In the genomic region with DNA sequence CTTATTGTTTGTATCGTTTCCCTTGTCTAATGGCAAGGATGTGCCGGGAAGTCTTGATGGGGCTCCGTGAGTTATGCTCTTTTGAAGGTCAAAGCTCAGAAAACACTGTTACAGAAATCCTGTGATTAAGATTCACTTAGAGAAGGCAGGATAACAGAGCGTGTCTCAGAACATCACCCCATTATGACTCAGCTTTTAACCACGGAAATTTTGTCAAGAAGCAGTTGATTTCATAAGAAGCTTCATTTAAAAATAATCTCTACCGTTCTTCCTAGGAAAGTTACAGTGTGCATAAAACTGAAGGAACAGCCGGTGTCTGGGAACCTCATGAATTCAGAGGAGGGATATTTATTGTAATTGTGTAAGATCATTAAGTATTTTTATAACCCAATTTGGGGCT, we compare ENCODE assay signal across 19 mouse cellular contexts.
DNase-seq lines count a peak whose midpoint lies in the region; ATAC-seq and TF ChIP-seq lines count a peak whose summit lies in the region.
"Had no signal": no experiment of that assay in that cellular context is flagged by ENCODE, and none has a peak within 500 bp of the region (broad histone marks: within the 10 kb centered on the region; RNA-seq: fewer than 3 reads in every experiment).

No protein-coding gene starts in this region.

- peak; percentile 29 to 71 for DNase-seq in frontal cortex, adult 2 months (ENCODE audit: extremely low spot score in 1 of 2, low spot score in 1 of 2)
- DNase-seq in frontal cortex, postnatal 10 days (ENCODE audit: low spot score in 2 of 2): no peak
- DNase-seq in 3134 (ENCODE audit: extremely low read depth, insufficient read length, low spot score): peak; percentile 37
- peak; percentile 38 for DNase-seq in CH12.LX (ENCODE audit: extremely low read depth)
- DNase-seq in heart, adult 18-20 months: no peak
- no peak for DNase-seq in cerebellum, adult 18-20 months
- DNase-seq: adrenal gland, adult 8-10 months; cerebellum, postnatal 10 days; gastrocnemius, postnatal 14 days; kidney, postnatal 25 days; liver, embryonic 13.5 days; lung, adult 2 months; lung, postnatal 36 days; thymus, adult 18-20 months had no signal

- no peak for TF ChIP-seq RAD21 in CH12.LX (IDR thresholded peaks at IDR 0.05; ENCODE audit: low read depth, low read length)

- no peak overlapping the region for H3K9ac ChIP-seq in CH12.LX (ENCODE audit: insufficient read depth, low read depth)
- no peak overlapping the region for H3K9ac ChIP-seq in forebrain, embryonic 12.5 days
- H3K9ac ChIP-seq: hindbrain, embryonic 12.5 days; liver, embryonic 13.5 days had no signal

- H3K9me3 ChIP-seq in CH12.LX (replicated peaks; ENCODE audit: low read length): no peaks in the 10 kb centered on the region
- no peaks in the 10 kb centered on the region for H3K9me3 ChIP-seq in forebrain, embryonic 12.5 days
- H3K9me3 ChIP-seq: hindbrain, embryonic 12.5 days; liver, embryonic 13.5 days had no signal

- peaks cover 0 to 31% of the 10 kb centered on the region in 2 experiments; a peak in 2 of 4 replicates for H3K4me1 ChIP-seq in CH12.LX (ENCODE audit: control insufficient read depth in 1 of 2, insufficient read depth in 2 of 2)
- peaks cover 3% of the 10 kb centered on the region; the same call in 1 of the 2 replicates for H3K4me1 ChIP-seq in cortical plate, adult 2 months (ENCODE audit: control insufficient read depth, insufficient read depth, low read length)
- H3K4me1 ChIP-seq in forebrain, embryonic 12.5 days: no peaks in the 10 kb centered on the region
- H3K4me1 ChIP-seq: hindbrain, embryonic 12.5 days; liver, embryonic 13.5 days had no signal

- no peak overlapping the region for H3K4me3 ChIP-seq in CH12.LX (replicated peaks in 1 of 3; ENCODE audit: low read depth in 2 of 3, low read length in 2 of 3, poor library complexity in 1 of 3)
- no peak overlapping the region for H3K4me3 ChIP-seq in cortical plate, adult 2 months (ENCODE audit: insufficient read depth, low read length)
- no peak overlapping the region for H3K4me3 ChIP-seq in forebrain, embryonic 12.5 days (replicated peaks)
- H3K4me3 ChIP-seq: hindbrain, embryonic 12.5 days; liver, embryonic 13.5 days had no signal

- no peaks in the 10 kb centered on the region for H3K79me2 ChIP-seq in CH12.LX (replicated peaks; ENCODE audit: control insufficient read depth, extremely low read depth, insufficient read depth, poor library complexity, severe bottlenecking)

- TF ChIP-seq EP300 in CH12.LX (IDR thresholded peaks at IDR 0.05; ENCODE audit: low read length): peak; percentile 85

- no peaks in the 10 kb centered on the region for H3K27me3 ChIP-seq in CH12.LX (replicated peaks)
- H3K27me3 ChIP-seq in forebrain, embryonic 12.5 days: no peaks in the 10 kb centered on the region
- H3K27me3 ChIP-seq: hindbrain, embryonic 12.5 days; liver, embryonic 13.5 days had no signal

- no peak for TF ChIP-seq POLR2A in CH12.LX (IDR thresholded peaks at IDR 0.05; ENCODE audit: low read depth, low read length)
- TF ChIP-seq POLR2A in cortical plate, adult 2 months (IDR thresholded peaks at IDR 0.05; ENCODE audit: extremely low read depth, insufficient read depth, low read length): no peak

- no peak overlapping the region for H3K4me2 ChIP-seq in CH12.LX (ENCODE audit: insufficient read depth, low read depth, poor library complexity, severe bottlenecking)
- no peak overlapping the region for H3K4me2 ChIP-seq in forebrain, embryonic 12.5 days
- H3K4me2 ChIP-seq: hindbrain, embryonic 12.5 days; liver, embryonic 13.5 days had no signal

- WGBS in forebrain, embryonic 12.5 days: 90% methylated on average over 7 of the region's 7 CpGs

- H3K36me3 ChIP-seq in CH12.LX (replicated peaks in 1 of 2; ENCODE audit: control insufficient read depth in 1 of 2, insufficient read depth in 1 of 2, low read length in 1 of 2): no peaks in the 10 kb centered on the region
- H3K36me3 ChIP-seq in forebrain, embryonic 12.5 days (replicated peaks): no peaks in the 10 kb centered on the region
- H3K36me3 ChIP-seq: liver, embryonic 13.5 days had no signal

- in situ Hi-C loops in CH12.LX (cut with MboI; ENCODE audit: low pct_ligation_motif_present, low pct_unique_long_range_greater_than_20kb, low sequenced_read_pairs): no loop called here

- ATAC-seq in forebrain, embryonic 12.5 days (ENCODE audit: low FRiP score): no peak
- ATAC-seq: intestine, postnatal 0 days; midbrain, embryonic 16.5 days had no signal

- dilution Hi-C loops in CH12.LX (cut with MboI; ENCODE audit: extremely low pct_ligation_motif_present, extremely low pct_unique_long_range_greater_than_20kb, low sequenced_read_pairs): no loop called here

- no peak overlapping the region for H3K27ac ChIP-seq in CH12.LX (ENCODE audit: insufficient read depth, low read depth)
- peak overlapping the region; percentile 79 for H3K27ac ChIP-seq in cortical plate, adult 2 months (ENCODE audit: insufficient read depth, low read length)
- H3K27ac ChIP-seq in forebrain, embryonic 12.5 days: no peak overlapping the region
- H3K27ac ChIP-seq: hindbrain, embryonic 12.5 days; liver, embryonic 13.5 days had no signal

- no peak for TF ChIP-seq CTCF in CH12.LX (conservative IDR thresholded peaks at IDR 0.05 in 1 of 2, IDR thresholded peaks at IDR 0.05 in 1 of 2; ENCODE audit: low read depth in 2 of 2, low read length in 2 of 2)
- no peak for TF ChIP-seq CTCF in cortical plate, adult 2 months (IDR thresholded peaks at IDR 0.05; ENCODE audit: extremely low read depth, insufficient read depth, low read length)

TF ChIP-seq in CH12.LX, 34 proteins besides CTCF, POLR2A, EP300 and RAD21:
- TF ChIP-seq MAFK (IDR thresholded peaks at IDR 0.05; ENCODE audit: insufficient replicate concordance, low read length) (0 out of 2 replicates have a peak, but pooled peaks have one; percentile 16), KAT2A (IDR thresholded peaks at IDR 0.05; ENCODE audit: insufficient replicate concordance, low read length) (no peak), PAX5 (IDR thresholded peaks at IDR 0.05; ENCODE audit: low read length) (no peak), MAX (IDR thresholded peaks at IDR 0.05; ENCODE audit: low read length) (no peak), JUND (conservative IDR thresholded peaks at IDR 0.05; ENCODE audit: low read depth, low read length) (peak; percentile 75), NELFE (IDR thresholded peaks at IDR 0.05; ENCODE audit: low read depth, low read length) (no peak), USF1 (IDR thresholded peaks at IDR 0.05; ENCODE audit: low read depth, low read length) (no peak), JUN (IDR thresholded peaks at IDR 0.05; ENCODE audit: insufficient read depth, low read depth, low read length) (peak; percentile 59; the same call in 1 of the 2 replicates), SIN3A (IDR thresholded peaks at IDR 0.05; ENCODE audit: low read length) (no peak), ZMIZ1 (IDR thresholded peaks at IDR 0.05; ENCODE audit: low read depth, low read length) (no peak), TBP (conservative IDR thresholded peaks at IDR 0.05; ENCODE audit: low read depth, low read length) (no peak), TCF12 (IDR thresholded peaks at IDR 0.05; ENCODE audit: low read depth, low read length) (no peak), IRF4 (IDR thresholded peaks at IDR 0.05; ENCODE audit: low read depth, low read length) (peak; percentile 84), UBTF (IDR thresholded peaks at IDR 0.05; ENCODE audit: low read depth, low read length) (no peak), CHD2 (IDR thresholded peaks at IDR 0.05; ENCODE audit: low read length) (no peak), POLR2AphosphoS2 (IDR thresholded peaks at IDR 0.05; ENCODE audit: low read depth, low read length) (no peak), ELF1 (IDR thresholded peaks at IDR 0.05; ENCODE audit: low read depth, low read length) (no peak)

Comparison
In these comparisons a context has a peak if more than half of its experiments do, and no peak if none do; other contexts are left out.
1. DNase-seq: peak in frontal cortex, adult 2 months (2 of 2), 3134 (single experiment) and CH12.LX (single experiment); none in frontal cortex, postnatal 10 days (0 of 2), heart, adult 18-20 months (0 of 2) and cerebellum, adult 18-20 months (0 of 2).